Mouse (Mus musculus) G1E (cell line): ENCODE measurements at regions not wholly inside any gene's neighbourhood (a gene's known extent, or its start where the extent isn't known, plus 50 kb on each side); places are given as distances from the start of the nearest gene placed in this dataset.

Experiments
- CTCF ChIP-seq: IDR thresholded peaks from 2 replicates; pipeline ENCODE4 v1.5.1; 2012; ENCODE audit warnings: low read depth, low read length, inconsistent platforms, mixed read lengths
- GATA1 ChIP-seq: IDR thresholded peaks from 2 replicates; pipeline ENCODE4 v1.6.1; 2012; ENCODE audit warnings: borderline replicate concordance, low read length, inconsistent platforms, mixed read lengths
- GATA2 ChIP-seq: IDR thresholded peaks from 2 replicates; pipeline ENCODE4 v1.6.1; 2012; ENCODE audit warnings: low read depth, low read length, inconsistent platforms, borderline replicate concordance
- TAL1 ChIP-seq: conservative IDR thresholded peaks from 2 replicates; pipeline ENCODE4 v1.6.1; 2012; ENCODE audit warnings: low read depth, low read length, inconsistent platforms, mixed read lengths

GRCm38 (mm10) chr15:38414318-38415090 is 989.1 kb downstream of the 4930447A16Rik start:
- TF ChIP-seq CTCF (no peak), GATA2 (no peak), TAL1 (no peak), GATA1 (no peak)
